Mouse (Mus musculus) heart, embryonic 14.5 days (tissue): ENCODE results near the gene Trhde. TPM values are rescaled to one million over a fixed set of nuclear protein-coding genes. Genes with fewer than 3 reads are reported as not detected.

Source experiments
- ATAC-seq: fragments of 200-750 bp; cut with Nextera tagmentation; 2 replicates; pipeline ENCODE4 v1.8.0; 2017; ENCODE audit warnings: low read depth, moderate TSS enrichment; ENCODE audit not compliant: insufficient number of reproducible peaks, insufficient read depth, low FRiP score
- H3K27ac ChIP-seq, 2 experiments: fragments of 200-500 bp in 1 of 2; fragments of 300-500 bp in 1 of 2; sonication (generic) in 1 of 2; replicated peaks in 1 of 2; 2 replicates each; pipeline ENCODE4 v1.5.1; 2012 to 2014; ENCODE audit warnings: low read depth in 2 of 2, low read length in 2 of 2, control low read depth in 1 of 2, mild to moderate bottlenecking in 1 of 2, mixed read lengths in 1 of 2; ENCODE audit not compliant: control insufficient read depth in 1 of 2, insufficient read depth in 1 of 2
- H3K27me3 ChIP-seq: fragments of 300-500 bp; sonication (generic); 2 replicates; pipeline ENCODE4 v1.6.1; 2014; ENCODE audit warnings: mild to moderate bottlenecking, low read length, control low read depth; ENCODE audit not compliant: control insufficient read depth, insufficient read depth
- H3K36me3 ChIP-seq: fragments of 300-500 bp; sonication (generic); 2 replicates; pipeline ENCODE4 v1.6.1; 2014; ENCODE audit warnings: mild to moderate bottlenecking, control low read depth, low read length, mixed read lengths; ENCODE audit not compliant: control insufficient read depth, insufficient read depth
- H3K4me1 ChIP-seq, 2 experiments: fragments of 200-500 bp in 1 of 2; fragments of 300-500 bp in 1 of 2; sonication (generic) in 1 of 2; 2 replicates each; pipeline ENCODE4 v1.6.1; 2012 to 2014; ENCODE audit warnings: low read length in 2 of 2, control low read depth in 1 of 2, mixed read lengths in 1 of 2; ENCODE audit not compliant: control insufficient read depth in 2 of 2, insufficient read depth in 2 of 2
- H3K4me2 ChIP-seq: fragments of 300-500 bp; sonication (generic); 2 replicates; pipeline ENCODE4 v1.6.1; 2014; ENCODE audit warnings: mild to moderate bottlenecking, low read length
- H3K4me3 ChIP-seq, 2 experiments: fragments of 200-500 bp in 1 of 2; fragments of 300-500 bp in 1 of 2; sonication (generic) in 1 of 2; 2 replicates each; pipeline ENCODE4 v1.5.1; 2012 to 2014; ENCODE audit warnings: low read length in 2 of 2, mild to moderate bottlenecking in 2 of 2, control low read depth in 1 of 2, low read depth in 1 of 2, moderate library complexity in 1 of 2; ENCODE audit not compliant: control insufficient read depth in 1 of 2, insufficient read depth in 1 of 2
- H3K9ac ChIP-seq: fragments of 300-500 bp; sonication (generic); 2 replicates; pipeline ENCODE4 v1.6.1; 2014; ENCODE audit warnings: mild to moderate bottlenecking, low read length
- H3K9me3 ChIP-seq: fragments of 300-500 bp; sonication (generic); 2 replicates; pipeline ENCODE4 v1.6.1; 2016; ENCODE audit warnings: low read length, control low read depth; ENCODE audit not compliant: control insufficient read depth
- WGBS: fragments of 180-500 bp; shearing (Covaris S2); extraction: QIAGEN DNeasy Blood & Tissue Kit; methylation state at CpG from one replicate; pipeline ENCODE4 v1.1.7; 2014; 5-methylcytosine and 5-hydroxymethylcytosine counted together
- polyA plus RNA-seq: library from polyadenylated mRNA; unstranded; fragments of >200 nt; fragmentation: Nextera tagmentation; extraction: Ambion mirVana; gene quantifications from 2 replicates; pipeline ENCODE4 v1.2.1, GENCODE M21; 2014

Gene Trhde
- polyA plus RNA-seq = 0.04 TPM in 1 of 2 replicates, not detected in the other

- Histone ChIP-seq H3K4me1 (peaks cover 0 to 7% of the 10 kb centered on the region in 2 experiments; a peak in 1 of 4 replicates), H3K27me3 (peaks cover 61% of the 10 kb centered on the region), H3K9me3 (no peaks in the 10 kb centered on the region), H3K4me3 (peak within 1 kb of the TSS; percentile 46 to 55), H3K27ac (no peak within 1 kb of the TSS), H3K36me3 (no peaks in the 10 kb centered on the region), H3K4me2 (peak within 1 kb of the TSS; percentile 93), H3K9ac (peak within 1 kb of the TSS; percentile 25; the same call in 1 of the 2 replicates)
- ATAC-seq = no peak
- WGBS = 1% methylated on average over 30 of the region's 30 CpGs
Observed at GRCm38 (mm10) chr10:114802161-114802651, at the start of gene Trhde. TSS of gene Trhde (minus strand) at chr10:114802307.

DNA sequence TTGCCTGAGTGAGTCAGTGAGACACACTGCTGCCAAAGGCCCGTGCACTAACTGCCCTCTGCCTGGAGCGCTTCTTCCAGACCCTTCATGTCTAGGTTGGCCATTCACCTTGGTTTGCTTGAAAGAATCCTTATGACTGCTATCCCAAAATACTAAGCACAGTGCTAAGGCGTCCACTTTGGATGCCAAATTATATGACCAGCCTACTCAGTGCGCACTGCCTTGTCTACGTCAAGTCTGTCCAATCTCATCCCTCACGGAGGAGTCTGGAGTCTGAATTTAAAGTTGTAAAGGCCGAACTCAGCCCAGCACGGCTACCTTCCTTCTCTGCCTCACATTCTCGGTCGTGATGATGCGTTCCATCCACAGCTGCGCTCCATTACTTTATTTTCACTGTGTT is 39.9 kb upstream of the Trhde start:
- no peaks in the 10 kb centered on the region for H3K27me3 ChIP-seq
- no peaks in the 10 kb centered on the region for H3K4me1 ChIP-seq
- no peak overlapping the region for H3K4me3 ChIP-seq
- H3K9ac ChIP-seq = no peak overlapping the region
- H3K4me2 ChIP-seq = no peak overlapping the region
- 72% methylated on average over 12 of the region's 12 CpGs for WGBS
- H3K27ac ChIP-seq = no peak overlapping the region
- H3K9me3 ChIP-seq = no peaks in the 10 kb centered on the region
- ATAC-seq = no peak
- H3K36me3 ChIP-seq = no peaks in the 10 kb centered on the region

DNA sequence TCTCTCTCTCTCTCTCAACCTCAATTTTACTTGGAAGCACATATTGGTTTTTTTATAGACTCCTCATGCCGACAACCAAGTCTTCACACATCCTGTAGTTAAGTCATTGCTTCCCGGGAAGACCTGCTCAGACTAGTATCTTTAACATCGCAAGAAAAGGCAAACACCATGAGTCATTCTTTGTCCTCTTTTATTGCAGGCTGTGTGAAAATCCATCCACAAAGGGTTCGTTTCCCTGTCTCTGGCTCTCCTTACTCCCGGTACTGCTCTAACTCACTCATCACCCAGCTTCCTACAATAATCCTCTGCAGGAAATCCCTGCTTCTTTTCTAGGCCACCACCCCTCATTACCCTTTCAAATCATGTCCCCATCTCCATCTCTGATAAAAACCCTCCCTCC is 39.3 kb upstream of the Trhde start:
- Histone ChIP-seq H3K4me2 (no peak overlapping the region), H3K27ac (no peak overlapping the region), H3K36me3 (no peaks in the 10 kb centered on the region), H3K4me3 (no peak overlapping the region), H3K9me3 (no peaks in the 10 kb centered on the region), H3K9ac (no peak overlapping the region), H3K27me3 (no peaks in the 10 kb centered on the region), H3K4me1 (no peaks in the 10 kb centered on the region)
- WGBS = 38% methylated on average over 5 of the region's 5 CpGs
- no peak for ATAC-seq

DNA sequence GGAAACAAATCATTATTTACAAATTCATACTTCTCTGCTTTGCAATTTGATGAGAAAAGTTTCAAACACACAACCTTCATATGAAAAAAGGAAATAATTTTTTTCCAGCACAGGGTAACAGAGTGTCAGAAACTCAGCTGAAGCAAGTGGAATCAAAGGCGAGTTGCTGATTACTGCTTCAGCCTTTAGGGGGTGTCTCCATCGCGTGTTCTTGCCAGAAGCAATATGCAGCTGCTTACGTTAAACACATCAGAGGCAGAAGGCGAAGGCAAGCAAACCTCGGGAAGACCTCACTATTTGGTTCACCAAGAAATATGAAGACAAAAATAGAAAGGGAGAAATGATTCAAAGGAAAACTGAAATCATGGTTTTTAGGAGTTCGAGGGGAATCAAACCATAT is 29.2 kb upstream of the Trhde start:
- H3K4me2 ChIP-seq = no peak overlapping the region
- no peak overlapping the region for H3K9ac ChIP-seq
- no peaks in the 10 kb centered on the region for H3K36me3 ChIP-seq
- H3K9me3 ChIP-seq = no peaks in the 10 kb centered on the region
- WGBS = 45% methylated on average over 7 of the region's 7 CpGs
- no peak overlapping the region for H3K4me3 ChIP-seq
- H3K27me3 ChIP-seq = no peaks in the 10 kb centered on the region
- ATAC-seq = no peak
- no peak overlapping the region for H3K27ac ChIP-seq
- H3K4me1 ChIP-seq = no peaks in the 10 kb centered on the region

- 47% methylated on average over 3 of the region's 3 CpGs for WGBS
Observed at GRCm38 (mm10) chr10:114808799-114809198, 6.7 kb upstream of the Trhde start.

DNA sequence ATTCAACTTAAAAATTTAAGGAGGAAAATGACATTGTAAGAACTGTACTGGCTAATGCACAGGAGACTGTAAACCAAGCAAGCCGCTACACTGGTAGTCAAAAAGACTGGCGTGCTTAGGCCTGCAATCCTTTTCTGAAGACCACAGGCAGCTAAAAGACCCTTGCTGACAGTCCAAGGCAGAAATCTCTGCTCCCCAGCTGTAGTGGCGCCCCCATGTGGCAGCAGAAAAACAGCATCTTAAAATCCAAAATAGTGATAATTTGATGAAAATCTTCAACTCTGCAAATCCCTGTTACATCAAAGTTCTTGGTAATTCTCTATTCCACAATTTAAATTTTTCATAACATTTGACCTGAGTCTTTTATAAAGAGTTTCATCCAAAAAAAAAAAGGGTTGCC is 3.8 kb upstream of the Trhde start:
- Histone ChIP-seq H3K4me1 (peaks cover 0 to 5% of the 10 kb centered on the region in 2 experiments; a peak in 1 of 4 replicates), H3K27me3 (peaks cover 40% of the 10 kb centered on the region), H3K36me3 (no peaks in the 10 kb centered on the region), H3K4me3 (no peak overlapping the region), H3K4me2 (no peak overlapping the region), H3K9me3 (no peaks in the 10 kb centered on the region), H3K9ac (no peak overlapping the region), H3K27ac (no peak overlapping the region)
- 42% methylated on average over 3 of the region's 3 CpGs for WGBS
- no peak for ATAC-seq

More at GRCm38 (mm10) chr10:114808799-114809198, 6.7 kb upstream of the Trhde start:
- Histone ChIP-seq H3K9ac (no peak overlapping the region), H3K4me1 (no peaks in the 10 kb centered on the region), H3K27ac (no peak overlapping the region), H3K27me3 (peaks cover 11% of the 10 kb centered on the region), H3K4me2 (no peak overlapping the region), H3K4me3 (no peak overlapping the region), H3K36me3 (no peaks in the 10 kb centered on the region), H3K9me3 (no peaks in the 10 kb centered on the region)
- ATAC-seq = no peak

GRCm38 (mm10) chr10:114801457-114802160 is 498 bp downstream of the Trhde start:
- peaks cover 61% of the 10 kb centered on the region for H3K27me3 ChIP-seq

More at GRCm38 (mm10) chr10:114801457-114802160, 498 bp downstream of the Trhde start:
- Histone ChIP-seq H3K4me1 (peaks cover 0 to 7% of the 10 kb centered on the region in 2 experiments; a peak in 1 of 4 replicates), H3K4me2 (peak overlapping the region; percentile 93), H3K4me3 (peak overlapping the region; percentile 46 to 55), H3K36me3 (no peaks in the 10 kb centered on the region), H3K9ac (peak overlapping the region; percentile 25; the same call in 1 of the 2 replicates), H3K9me3 (no peaks in the 10 kb centered on the region), H3K27ac (no peak overlapping the region)
- under 1% methylated on average over 66 of the region's 66 CpGs for WGBS
- ATAC-seq = peak; percentile 43; the same call in 1 of the 2 replicates
